In genomic region chr8:54273080-54273479, GRCm38 (mm10) we compare ENCODE assay signal across 23 mouse cellular contexts.
"Had no signal": no experiment of that assay in that cellular context is flagged by ENCODE, and none has a peak within 500 bp of the region (broad histone marks: within the 10 kb centered on the region; RNA-seq: fewer than 3 reads in every experiment).

No protein-coding gene starts in this region.

- DNase-seq: gastrocnemius, adult 2 months; gastrocnemius, postnatal 10 days; gastrocnemius, postnatal 25 days; heart, adult 2 months; heart, postnatal 14 days; heart, postnatal 36 days; kidney, adult 11 months; kidney, adult 2 months; kidney, postnatal 10 days; kidney, postnatal 25 days; kidney, postnatal 4 days; liver; liver, embryonic 13.5 days had no signal

- H3K4me1 ChIP-seq: heart, embryonic 15.5 days; hindbrain, embryonic 13.5 days; hindbrain, embryonic 15.5 days; limb, embryonic 10.5 days; limb, embryonic 12.5 days; liver, embryonic 13.5 days; liver, embryonic 15.5 days had no signal

- H3K4me3 ChIP-seq: gastrocnemius, adult 2 months; heart, adult 2 months; heart, embryonic 13.5 days; heart, embryonic 15.5 days; hindbrain, embryonic 13.5 days; hindbrain, embryonic 15.5 days; layer of hippocampus, adult 2 months; left cerebral cortex, adult 2 months; limb, embryonic 10.5 days; limb, embryonic 12.5 days; liver, embryonic 13.5 days; liver, embryonic 15.5 days had no signal

- H3K27me3 ChIP-seq: heart, embryonic 13.5 days; heart, embryonic 15.5 days; hindbrain, embryonic 13.5 days; hindbrain, embryonic 15.5 days; limb, embryonic 12.5 days; liver, embryonic 13.5 days; liver, embryonic 15.5 days had no signal

- H3K36me3 ChIP-seq: heart, embryonic 13.5 days; heart, embryonic 15.5 days; hindbrain, embryonic 13.5 days; hindbrain, embryonic 15.5 days; limb, embryonic 10.5 days; limb, embryonic 12.5 days; liver, embryonic 13.5 days; liver, embryonic 15.5 days had no signal

- H3K27ac ChIP-seq: gastrocnemius, adult 2 months; heart, adult 2 months; heart, embryonic 13.5 days; heart, embryonic 15.5 days; hindbrain, embryonic 13.5 days; hindbrain, embryonic 15.5 days; hindbrain, postnatal 0 days; layer of hippocampus, adult 2 months; left cerebral cortex, adult 2 months; limb, embryonic 10.5 days; limb, embryonic 12.5 days; liver, embryonic 13.5 days; liver, embryonic 15.5 days had no signal
